Comparison of ENCODE assay signal across 8 mouse cellular contexts in genomic region chr2:168168892-168169799, GRCm38 (mm10). TPM values are rescaled to one million over a fixed set of nuclear protein-coding genes. Genes with fewer than 3 reads are reported as not detected.
DNase-seq lines count a peak whose midpoint lies in the region; ATAC-seq lines count a peak whose summit lies in the region.

No protein-coding gene starts in this region.

- WGBS in midbrain, embryonic 10.5 days: 26% methylated on average over 9 of the region's 9 CpGs
- 24% methylated on average over 9 of the region's 9 CpGs for WGBS in midbrain, embryonic 16.5 days
- WGBS in limb, embryonic 15.5 days: 17% methylated on average over 9 of the region's 9 CpGs
- 26% methylated on average over 9 of the region's 9 CpGs for WGBS in stomach, embryonic 14.5 days

- peaks cover 41% of the 10 kb centered on the region for H3K4me1 ChIP-seq in midbrain, embryonic 10.5 days
- peaks cover 7% of the 10 kb centered on the region for H3K4me1 ChIP-seq in midbrain, embryonic 16.5 days (ENCODE audit: control insufficient read depth, insufficient read depth, low read length)
- peaks cover 39% of the 10 kb centered on the region for H3K4me1 ChIP-seq in limb, embryonic 15.5 days
- H3K4me1 ChIP-seq in stomach, embryonic 14.5 days (ENCODE audit: control insufficient read depth, insufficient read depth, low read length): peaks cover 36% of the 10 kb centered on the region

- H3K27me3 ChIP-seq in midbrain, embryonic 10.5 days (ENCODE audit: low read depth, poor library complexity, severe bottlenecking): no peaks in the 10 kb centered on the region
- H3K27me3 ChIP-seq in midbrain, embryonic 16.5 days (ENCODE audit: control insufficient read depth, insufficient read depth, low read depth, low read length): no peaks in the 10 kb centered on the region
- H3K27me3 ChIP-seq in limb, embryonic 15.5 days: no peaks in the 10 kb centered on the region
- no peaks in the 10 kb centered on the region for H3K27me3 ChIP-seq in stomach, embryonic 14.5 days (ENCODE audit: control insufficient read depth, insufficient read depth, low read length)

- no peak overlapping the region for H3K4me2 ChIP-seq in midbrain, embryonic 16.5 days (ENCODE audit: low read length)
- H3K4me2 ChIP-seq in limb, embryonic 15.5 days: peak overlapping the region; percentile 32
- peak overlapping the region; percentile 35 for H3K4me2 ChIP-seq in stomach, embryonic 14.5 days (replicated peaks; ENCODE audit: low read depth, low read length)

- no peak for ATAC-seq in midbrain, embryonic 16.5 days
- peak; percentile 37; the same call in 1 of the 2 replicates for ATAC-seq in limb, embryonic 15.5 days (ENCODE audit: insufficient number of reproducible peaks, low FRiP score, low TSS enrichment, low read depth)
- ATAC-seq in stomach, embryonic 14.5 days (ENCODE audit: insufficient number of reproducible peaks, insufficient read depth, low FRiP score, low read depth): peak; percentile 66

- H3K4me3 ChIP-seq in midbrain, embryonic 10.5 days: peak overlapping the region; percentile 32; the same call in 1 of the 2 replicates
- no peak overlapping the region for H3K4me3 ChIP-seq in midbrain, embryonic 16.5 days (ENCODE audit: low read depth, low read length)
- H3K4me3 ChIP-seq in limb, embryonic 15.5 days: peak overlapping the region; percentile 8; the same call in 1 of the 2 replicates
- H3K4me3 ChIP-seq in stomach, embryonic 14.5 days (ENCODE audit: low read depth, low read length): no peak overlapping the region

- no peaks in the 10 kb centered on the region for H3K9me3 ChIP-seq in midbrain, embryonic 10.5 days (replicated peaks)
- H3K9me3 ChIP-seq in midbrain, embryonic 16.5 days (replicated peaks; ENCODE audit: control insufficient read depth, low read length, poor library complexity, severe bottlenecking): no peaks in the 10 kb centered on the region
- H3K9me3 ChIP-seq in limb, embryonic 15.5 days: no peaks in the 10 kb centered on the region
- no peaks in the 10 kb centered on the region for H3K9me3 ChIP-seq in stomach, embryonic 14.5 days (ENCODE audit: control insufficient read depth, low read depth, low read length)

- no peak overlapping the region for H3K9ac ChIP-seq in midbrain, embryonic 16.5 days (ENCODE audit: low read depth, low read length)
- no peak overlapping the region for H3K9ac ChIP-seq in limb, embryonic 15.5 days
- no peak overlapping the region for H3K9ac ChIP-seq in stomach, embryonic 14.5 days (replicated peaks; ENCODE audit: low read depth, low read length)

- peak; percentile 57 for DNase-seq in midbrain, embryonic 10.5 days (ENCODE audit: low spot score)
- DNase-seq in forelimb bud, embryonic 11.5 days (ENCODE audit: low read depth, low spot score): peak; percentile 94
- DNase-seq in T-cell, adult 2 months (ENCODE audit: low spot score): no peak
- DNase-seq in ovary, postnatal 36 days (ENCODE audit: low spot score): no peak
- DNase-seq in left cerebral cortex, adult 9 months (ENCODE audit: low spot score in 2 of 2): no peak

- peak overlapping the region; percentile 67 for H3K27ac ChIP-seq in midbrain, embryonic 10.5 days (replicated peaks)
- no peak overlapping the region for H3K27ac ChIP-seq in midbrain, embryonic 16.5 days (ENCODE audit: low read length)
- peak overlapping the region; percentile 81 for H3K27ac ChIP-seq in limb, embryonic 15.5 days
- peak overlapping the region; percentile 90 for H3K27ac ChIP-seq in stomach, embryonic 14.5 days (ENCODE audit: low read length)

- H3K36me3 ChIP-seq in midbrain, embryonic 10.5 days: 0 out of 2 replicates have a peak, but pooled peaks cover 4% of the 10 kb centered on the region
- H3K36me3 ChIP-seq in midbrain, embryonic 16.5 days (ENCODE audit: control insufficient read depth, insufficient read depth, low read length): no peaks in the 10 kb centered on the region
- 0 out of 2 replicates have a peak, but pooled peaks cover 8% of the 10 kb centered on the region for H3K36me3 ChIP-seq in limb, embryonic 15.5 days
- no peaks in the 10 kb centered on the region for H3K36me3 ChIP-seq in stomach, embryonic 14.5 days (ENCODE audit: control insufficient read depth, insufficient read depth, low read length)

RNA-seq across cellular contexts. Expression of gene Adnp, which starts 37.8 kb away (rescaled TPM):
- 1.7 and 2.5 TPM in 2 replicates for polyA plus RNA-seq in midbrain, embryonic 10.5 days (2016; fragmentation: Nextera tagmentation; extraction: Ambion mirVana)
- 2.7 and 2.8 TPM in 2 replicates for polyA plus RNA-seq in midbrain, embryonic 16.5 days (2015; fragmentation: Nextera tagmentation; extraction: Ambion mirVana)
- polyA plus RNA-seq in limb, embryonic 15.5 days (2015; fragmentation: Nextera tagmentation; extraction: Ambion mirVana): 3.1 and 3.6 TPM in 2 replicates
- 4.1 and 4.9 TPM in 2 replicates for polyA plus RNA-seq in stomach, embryonic 14.5 days (2014; fragmentation: Nextera tagmentation; extraction: Ambion mirVana)

Comparison
In these comparisons a context has a peak if more than half of its experiments do, and no peak if none do; other contexts are left out.
1. H3K4me3 ChIP-seq: peak in midbrain, embryonic 10.5 days (single experiment) and limb, embryonic 15.5 days (single experiment); none in midbrain, embryonic 16.5 days (single experiment) and stomach, embryonic 14.5 days (single experiment).
2. DNase-seq: peak in midbrain, embryonic 10.5 days (single experiment) and forelimb bud, embryonic 11.5 days (single experiment); none in T-cell, adult 2 months (single experiment), ovary, postnatal 36 days (single experiment) and left cerebral cortex, adult 9 months (0 of 2).